Mouse (Mus musculus) megakaryocyte, adult 5-6 weeks (primary cell): ENCODE results near the gene Gfi1. TPM values are rescaled to one million over a fixed set of nuclear protein-coding genes. Genes with fewer than 3 reads are reported as not detected.
A peak's percentile ranks its signal among the peaks of the same experiment; 100 is the strongest.

Source experiments
- ATAC-seq: 2 replicates; pipeline ENCODE4 v1.8.0; 2016; ENCODE audit warnings: mild to moderate bottlenecking, inconsistent platforms; ENCODE audit not compliant: poor library complexity, severe bottlenecking
- total RNA-seq, 2 experiments: library from RNA; stranded (forward) in 1 of 2; stranded (reverse) in 1 of 2; fragments of 153-499, 151-499 nt in 1 of 2; fragments of 221-1000, 200-1000 nt in 1 of 2; gene quantifications; 2 replicates each; pipeline versions ENCODE4 v1.2.3 to v1.2.4; 2015 to 2017

The Gfi1 gene
- total RNA-seq, 2 experiments from 2014 or later, result 1.0 to 2.2 TPM

DNA sequence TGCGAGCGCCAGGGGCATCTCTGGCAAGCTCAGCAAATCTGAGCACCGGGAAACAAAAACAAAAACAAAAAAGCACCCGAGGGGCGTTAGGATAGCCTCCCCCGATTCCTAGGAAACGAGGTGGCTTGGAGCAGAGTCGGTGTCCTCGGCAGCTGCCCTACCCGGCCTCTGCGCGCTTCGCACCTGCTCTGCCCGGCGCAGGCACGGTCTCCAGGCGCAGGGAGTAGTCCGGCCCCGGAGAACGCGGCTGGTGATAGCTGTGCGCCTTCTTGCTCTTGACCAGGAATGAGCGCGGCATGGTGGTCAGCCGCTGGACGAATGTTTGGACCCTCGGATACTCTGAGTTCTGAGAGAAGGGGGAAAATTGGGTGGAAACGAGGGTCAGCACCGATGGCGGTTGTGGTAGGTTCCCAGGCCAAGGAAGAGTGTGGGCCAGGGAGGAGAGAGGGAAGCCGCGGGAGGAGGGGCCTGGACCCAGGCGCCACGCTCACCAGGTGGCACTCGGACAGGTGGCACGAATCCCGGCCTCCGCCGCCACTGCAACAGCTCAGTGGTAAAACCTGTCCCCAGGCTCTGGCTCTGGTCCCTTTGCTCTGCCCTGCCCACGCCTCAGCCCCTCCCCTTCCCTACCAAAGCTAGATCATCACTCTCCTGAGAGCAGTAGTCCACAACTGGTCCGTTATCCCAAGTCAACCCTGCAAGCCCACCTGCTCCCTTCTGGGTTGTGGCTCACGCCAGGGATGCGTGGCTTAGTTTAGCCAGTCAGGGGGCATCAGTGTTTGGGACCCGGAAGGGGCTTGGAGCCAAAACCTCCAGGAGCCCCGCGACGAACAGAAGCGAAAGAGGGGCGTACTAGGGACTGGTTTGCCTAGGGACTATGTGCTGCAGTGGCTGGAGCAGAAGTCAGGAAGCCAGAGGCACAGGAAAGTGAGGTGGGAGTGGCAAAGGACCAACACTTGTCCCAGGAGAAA lies 2.0 kb downstream of the Gfi1 start:
- ATAC-seq, result peak; percentile 26

GRCm38 (mm10) chr5:107722661-107723532 lies 2.9 kb downstream of the Gfi1 start:
- no peak for ATAC-seq

- ATAC-seq, result no peak
Observed at GRCm38 (mm10) chr5:107721638-107722011, 4.2 kb downstream of the Gfi1 start.

GRCm38 (mm10) chr5:107720991-107721637 lies 4.7 kb downstream of the Gfi1 start:
- no peak for ATAC-seq

GRCm38 (mm10) chr5:107720511-107720910 lies 5.3 kb downstream of the Gfi1 start:
- ATAC-seq, result no peak

- no peak for ATAC-seq
Observed at GRCm38 (mm10) chr5:107719786-107720185, 6.0 kb downstream of the Gfi1 start.

DNA sequence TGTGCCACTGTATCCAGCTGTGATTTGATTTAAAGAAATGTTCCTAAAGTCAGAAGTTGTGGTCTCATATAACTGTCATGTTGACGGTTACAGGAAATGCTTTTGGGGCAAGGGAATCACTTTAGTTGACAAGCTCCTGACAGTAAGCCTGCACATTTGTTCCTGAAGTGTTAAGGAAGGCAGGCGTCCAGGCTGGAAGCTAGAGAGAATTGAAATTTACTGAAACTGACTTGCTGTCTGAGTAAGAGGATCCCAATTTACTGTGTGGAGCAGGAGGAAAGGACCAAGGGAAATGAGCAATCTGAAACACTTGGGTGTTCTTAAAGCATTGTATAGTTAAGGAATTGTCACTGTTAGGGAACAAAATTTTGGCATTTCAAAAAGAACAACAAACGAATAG lies 6.6 kb downstream of the Gfi1 start:
- no peak for ATAC-seq

GRCm38 (mm10) chr5:107717871-107718361 lies 7.9 kb downstream of the Gfi1 start:
- peak; percentile 16; the same call in 1 of the 2 replicates for ATAC-seq

DNA sequence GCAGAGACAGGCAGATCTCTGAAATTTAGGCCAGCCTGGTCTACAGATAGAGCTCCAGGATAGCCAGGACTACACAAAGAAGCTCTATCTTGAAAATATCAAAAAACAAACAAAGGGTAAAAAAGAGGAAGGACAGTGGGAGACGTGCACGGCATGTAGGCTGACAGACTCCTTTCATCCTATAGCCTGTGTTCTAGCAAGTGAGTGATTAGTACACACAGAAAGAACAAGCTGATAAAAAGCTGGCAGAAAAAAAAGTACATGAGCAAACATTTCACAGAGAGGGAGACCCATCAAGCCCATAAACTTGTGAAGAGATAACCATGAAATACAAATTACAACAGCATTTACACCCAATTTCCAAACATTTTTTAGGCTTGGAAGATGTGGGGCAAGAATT lies 14.1 kb downstream of the Gfi1 start:
- ATAC-seq, result peak; percentile 23; the same call in 1 of the 2 replicates

DNA sequence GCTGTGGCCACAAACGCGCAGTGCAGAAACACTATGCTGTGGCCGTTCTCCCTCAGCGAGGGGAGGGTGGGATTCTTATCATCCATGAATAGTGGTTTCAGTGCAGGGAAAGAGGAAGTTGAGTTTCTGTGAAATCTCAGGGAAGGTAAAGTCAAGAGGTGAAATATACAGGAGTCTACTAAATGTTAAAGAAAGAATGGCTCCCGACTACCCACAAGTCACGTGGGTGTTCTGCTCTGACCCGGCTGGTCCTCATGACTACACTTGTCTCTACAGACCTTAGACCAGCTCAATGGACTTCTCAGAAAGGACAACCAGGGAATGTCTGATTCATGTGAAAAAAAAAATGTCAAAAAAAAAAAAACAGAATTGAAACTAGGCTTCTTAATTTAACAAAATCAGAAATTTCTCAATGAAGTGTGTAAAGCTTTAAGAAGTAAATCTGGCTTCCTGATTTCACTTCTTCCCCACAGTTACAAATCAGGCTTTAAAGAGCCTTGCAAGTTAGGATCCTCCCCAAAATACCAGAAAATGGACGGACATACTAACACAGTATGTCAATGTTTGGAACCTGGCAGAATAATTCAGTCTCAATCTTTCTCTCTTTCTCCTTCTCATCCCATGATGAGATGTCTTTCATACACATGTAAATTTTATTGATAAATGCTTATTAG lies 17.6 kb downstream of the Gfi1 start:
- peak; percentile 66 for ATAC-seq

GRCm38 (mm10) chr5:107706262-107706661 lies 19.6 kb downstream of the Gfi1 start:
- peak; percentile 46 for ATAC-seq

GRCm38 (mm10) chr5:107705756-107706155 lies 20.1 kb downstream of the Gfi1 start:
- peak; percentile 28 for ATAC-seq

- no peak for ATAC-seq
Observed at GRCm38 (mm10) chr5:107703207-107703763, 22.6 kb downstream of the Gfi1 start.

GRCm38 (mm10) chr5:107701658-107702057 lies 24.2 kb downstream of the Gfi1 start:
- ATAC-seq, result no peak

DNA sequence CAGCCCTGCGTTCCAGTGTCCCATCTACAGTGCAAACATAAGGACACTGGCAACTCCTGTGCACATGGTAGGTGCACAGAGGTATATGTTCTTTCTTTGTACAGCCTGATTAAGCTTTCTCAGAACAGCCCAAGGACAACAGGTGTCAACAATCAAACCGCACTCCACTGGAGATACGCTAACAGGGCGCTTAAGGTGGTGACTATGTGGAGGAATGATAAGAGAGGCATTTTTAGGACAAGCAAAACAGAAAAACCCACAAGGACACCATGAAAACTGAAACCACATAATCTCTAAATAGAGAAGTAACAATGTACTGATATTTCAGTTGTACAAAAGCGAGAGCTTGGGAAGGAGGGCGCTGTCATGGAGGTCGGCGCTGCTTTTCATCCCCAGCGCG lies 25.0 kb downstream of the Gfi1 start:
- no peak for ATAC-seq

DNA sequence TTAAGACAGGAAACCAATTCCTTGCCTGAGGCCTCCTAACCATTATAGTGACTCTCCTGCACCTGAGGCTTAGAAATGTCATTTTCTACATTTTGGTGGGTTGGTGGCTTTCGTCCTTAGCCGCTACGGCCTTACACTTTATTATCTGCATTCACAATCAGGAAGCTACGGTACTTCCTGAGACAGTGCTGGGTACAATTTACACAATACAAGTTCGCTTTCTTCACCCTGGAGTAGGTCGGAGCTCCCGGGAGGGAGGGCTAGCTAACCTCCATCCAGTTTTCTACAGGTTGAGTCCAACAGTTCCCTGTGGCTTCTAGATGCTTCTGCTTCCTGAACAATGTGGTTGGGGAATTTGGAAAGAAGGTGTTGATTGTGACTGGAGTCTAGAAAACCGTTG lies 26.9 kb downstream of the Gfi1 start:
- peak; percentile 81 for ATAC-seq

DNA sequence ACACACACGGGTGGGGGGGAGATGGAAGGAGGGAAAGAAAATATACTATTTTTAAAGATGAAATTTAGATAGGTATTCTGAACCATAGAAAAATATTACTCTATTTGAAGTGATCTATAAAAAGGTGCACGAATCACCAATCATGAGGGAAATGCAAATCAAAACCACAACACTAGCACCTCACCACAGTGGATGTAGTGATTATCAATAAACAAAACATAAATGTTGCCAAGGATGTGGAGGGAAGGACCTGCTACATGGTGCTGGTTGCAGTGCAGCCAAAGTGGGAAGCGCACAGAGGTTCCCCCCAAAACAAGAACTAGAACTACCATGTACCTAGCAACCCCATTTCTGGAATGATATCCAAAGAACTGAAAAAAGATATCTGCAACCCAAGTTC lies 30.8 kb downstream of the Gfi1 start:
- ATAC-seq, result no peak

- ATAC-seq, result peak; percentile 36
Observed at GRCm38 (mm10) chr5:107688499-107688866, 37.4 kb downstream of the Gfi1 start.

DNA sequence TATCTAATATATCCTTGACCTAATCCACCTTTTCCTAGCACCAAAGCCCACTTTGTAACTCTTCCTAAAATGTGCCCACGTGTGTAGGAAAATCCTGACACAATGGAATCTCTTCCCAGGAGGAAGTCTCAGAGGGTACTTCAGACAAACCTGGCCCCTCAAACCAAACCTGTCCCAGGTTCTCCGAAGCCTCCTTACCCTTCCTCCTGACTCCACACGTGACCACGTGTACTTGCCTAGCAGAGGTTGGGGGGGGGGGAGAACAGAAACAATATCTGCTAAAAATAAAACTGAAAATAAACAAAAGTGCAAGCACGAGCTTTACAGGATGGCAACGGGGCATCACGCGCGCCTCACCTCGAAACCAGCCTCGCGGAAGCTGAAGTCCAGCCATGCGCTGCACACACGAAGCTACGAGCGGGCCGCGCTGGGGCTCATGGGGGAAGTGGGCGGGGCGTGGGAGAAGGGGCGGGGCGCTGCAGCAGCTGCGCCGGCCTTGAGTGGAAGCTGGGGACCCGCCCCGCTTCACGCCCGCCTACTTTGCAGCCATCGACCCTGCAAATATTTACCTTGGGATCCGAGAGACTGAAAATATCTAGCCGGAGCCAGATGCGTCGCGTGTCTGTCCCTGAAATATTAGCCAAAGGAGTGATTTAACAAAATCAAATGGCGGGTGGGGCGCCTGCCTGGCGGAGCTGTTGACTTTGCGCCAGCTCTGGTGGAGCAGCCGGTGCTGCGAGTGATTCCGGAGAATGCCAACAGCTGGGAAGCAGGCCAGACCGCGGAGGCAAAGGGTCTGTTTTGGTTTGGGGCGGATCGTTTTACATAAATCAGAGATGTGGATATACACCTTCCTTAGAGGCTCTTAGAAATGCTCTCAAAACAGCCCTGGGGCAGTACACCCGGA lies 38.0 kb downstream of the Gfi1 start:
- peak; percentile 97 for ATAC-seq
